Mouse (Mus musculus) neural tube, embryonic 14.5 days (tissue): ENCODE measurements at regions not wholly inside any gene's neighbourhood (a gene's known extent, or its start where the extent isn't known, plus 50 kb on each side); places are given as distances from the start of the nearest gene placed in this dataset.

Experiments
- ATAC-seq: fragments of 200-750 bp; cut with Nextera tagmentation; 2 replicates; pipeline ENCODE4 v1.8.0; 2017; ENCODE audit warnings: low read depth, mild to moderate bottlenecking, moderate TSS enrichment, moderate library complexity
- H3K27ac ChIP-seq: fragments of 300-500 bp; sonication (generic); 2 replicates; pipeline ENCODE4 v1.5.1; 2014; ENCODE audit warnings: low read depth, mild to moderate bottlenecking, control low read depth, low read length, moderate library complexity, mixed read lengths
- H3K27me3 ChIP-seq: fragments of 300-500 bp; sonication (generic); 2 replicates; pipeline ENCODE4 v1.6.1; 2014; ENCODE audit warnings: low read length; ENCODE audit not compliant: control insufficient read depth, insufficient read depth
- H3K36me3 ChIP-seq: fragments of 300-500 bp; sonication (generic); 2 replicates; pipeline ENCODE4 v1.6.1; 2014; ENCODE audit warnings: low read length, mixed read lengths; ENCODE audit not compliant: control insufficient read depth, insufficient read depth
- H3K4me1 ChIP-seq: fragments of 300-500 bp; sonication (generic); 2 replicates; pipeline ENCODE4 v1.6.1; 2014; ENCODE audit warnings: low read length; ENCODE audit not compliant: control insufficient read depth, insufficient read depth
- H3K4me2 ChIP-seq: fragments of 300-500 bp; sonication (generic); 2 replicates; pipeline ENCODE4 v1.6.1; 2014; ENCODE audit warnings: mild to moderate bottlenecking, low read depth, low read length, control low read depth
- H3K4me3 ChIP-seq: fragments of 300-500 bp; sonication (generic); 2 replicates; pipeline ENCODE4 v1.5.1; 2014; ENCODE audit warnings: low read depth, low read length, control low read depth, mixed read lengths
- H3K9ac ChIP-seq: fragments of 300-500 bp; sonication (generic); replicated peaks from 2 replicates; pipeline ENCODE4 v1.6.1; 2014; ENCODE audit warnings: low read depth, mild to moderate bottlenecking, control low read depth, low read length, mixed read lengths
- H3K9me3 ChIP-seq: fragments of 300-500 bp; sonication (generic); 2 replicates; pipeline ENCODE4 v1.6.1; 2016; ENCODE audit warnings: low read length; ENCODE audit not compliant: control insufficient read depth
- WGBS: fragments of 180-500 bp; shearing (Covaris S2); extraction: QIAGEN DNeasy Blood & Tissue Kit; methylation state at CpG from one replicate; pipeline ENCODE4 v1.1.7; 2014; 5-methylcytosine and 5-hydroxymethylcytosine counted together

- no peak overlapping the region for H3K4me3 ChIP-seq
- no peak overlapping the region for H3K27ac ChIP-seq
- H3K4me1 ChIP-seq, result no peaks in the 10 kb centered on the region
- 52% methylated on average over 4 of the region's 4 CpGs for WGBS
- no peaks in the 10 kb centered on the region for H3K9me3 ChIP-seq
- H3K27me3 ChIP-seq, result no peaks in the 10 kb centered on the region
- H3K9ac ChIP-seq, result no peak overlapping the region
- no peak overlapping the region for H3K4me2 ChIP-seq
- peak; percentile 38; the same call in 1 of the 2 replicates for ATAC-seq
- no peaks in the 10 kb centered on the region for H3K36me3 ChIP-seq
Observed at GRCm38 (mm10) chr11:66684181-66684580, 158.4 kb upstream of the Shisa6 start.

- Histone ChIP-seq H3K9ac (no peak overlapping the region), H3K27ac (no peak overlapping the region), H3K36me3 (no peaks in the 10 kb centered on the region), H3K27me3 (no peaks in the 10 kb centered on the region), H3K4me1 (no peaks in the 10 kb centered on the region), H3K4me2 (no peak overlapping the region), H3K9me3 (no peaks in the 10 kb centered on the region), H3K4me3 (no peak overlapping the region)
- ATAC-seq, result peak; percentile 28; the same call in 1 of the 2 replicates
- 53% methylated on average over 5 of the region's 5 CpGs for WGBS
Observed at GRCm38 (mm10) chr11:66694651-66695266, 169.0 kb upstream of the Shisa6 start.

GRCm38 (mm10) chr11:66696791-66697190 is 171.0 kb upstream of the Shisa6 start:
- no peaks in the 10 kb centered on the region for H3K9me3 ChIP-seq
- 87% methylated on average over 1 of the region's 1 CpGs for WGBS
- no peaks in the 10 kb centered on the region for H3K36me3 ChIP-seq
- H3K27me3 ChIP-seq, result no peaks in the 10 kb centered on the region
- H3K4me3 ChIP-seq, result no peak overlapping the region
- no peak overlapping the region for H3K27ac ChIP-seq
- no peak overlapping the region for H3K9ac ChIP-seq
- no peak for ATAC-seq
- no peaks in the 10 kb centered on the region for H3K4me1 ChIP-seq
- H3K4me2 ChIP-seq, result no peak overlapping the region

- Histone ChIP-seq H3K4me1 (no peaks in the 10 kb centered on the region), H3K4me2 (no peak overlapping the region), H3K27ac (no peak overlapping the region), H3K9ac (no peak overlapping the region), H3K9me3 (0 out of 2 replicates have a peak, but pooled peaks cover 2% of the 10 kb centered on the region), H3K4me3 (no peak overlapping the region), H3K36me3 (no peaks in the 10 kb centered on the region), H3K27me3 (no peaks in the 10 kb centered on the region)
- ATAC-seq, result no peak
- 40% methylated on average over 1 of the region's 1 CpGs for WGBS
Observed at GRCm38 (mm10) chr11:66745479-66745878, 166.3 kb upstream of the Pirt start.

GRCm38 (mm10) chr11:66789997-66790396 is 121.8 kb upstream of the Pirt start:
- 55% methylated on average over 3 of the region's 3 CpGs for WGBS
- H3K36me3 ChIP-seq, result no peaks in the 10 kb centered on the region
- no peaks in the 10 kb centered on the region for H3K4me1 ChIP-seq

GRCm38 (mm10) chr11:66806887-66807286 is 104.9 kb upstream of the Pirt start:
- ATAC-seq, result no peak
- 91% methylated on average over 5 of the region's 5 CpGs for WGBS

More at GRCm38 (mm10) chr11:66789997-66790396, 121.8 kb upstream of the Pirt start:
- ATAC-seq, result no peak
- Histone ChIP-seq H3K4me3 (no peak overlapping the region), H3K27me3 (no peaks in the 10 kb centered on the region), H3K9me3 (0 out of 2 replicates have a peak, but pooled peaks cover 3% of the 10 kb centered on the region), H3K4me2 (no peak overlapping the region), H3K9ac (no peak overlapping the region), H3K27ac (no peak overlapping the region)

GRCm38 (mm10) chr11:66813310-66813709 is 98.5 kb upstream of the Pirt start:
- Histone ChIP-seq H3K4me1 (no peaks in the 10 kb centered on the region), H3K9ac (no peak overlapping the region), H3K4me2 (no peak overlapping the region), H3K4me3 (no peak overlapping the region), H3K27ac (no peak overlapping the region), H3K36me3 (no peaks in the 10 kb centered on the region), H3K9me3 (no peaks in the 10 kb centered on the region), H3K27me3 (no peaks in the 10 kb centered on the region)
- no peak for ATAC-seq
- 51% methylated on average over 5 of the region's 5 CpGs for WGBS

More at GRCm38 (mm10) chr11:66806887-66807286, 104.9 kb upstream of the Pirt start:
- Histone ChIP-seq H3K9ac (no peak overlapping the region), H3K27ac (no peak overlapping the region), H3K27me3 (no peaks in the 10 kb centered on the region), H3K9me3 (no peaks in the 10 kb centered on the region), H3K4me1 (no peaks in the 10 kb centered on the region), H3K36me3 (no peaks in the 10 kb centered on the region), H3K4me3 (no peak overlapping the region), H3K4me2 (no peak overlapping the region)

GRCm38 (mm10) chr11:66813731-66814130 is 98.0 kb upstream of the Pirt start:
- Histone ChIP-seq H3K4me2 (no peak overlapping the region), H3K4me1 (no peaks in the 10 kb centered on the region), H3K36me3 (no peaks in the 10 kb centered on the region), H3K4me3 (no peak overlapping the region), H3K27ac (no peak overlapping the region), H3K9ac (no peak overlapping the region), H3K27me3 (no peaks in the 10 kb centered on the region), H3K9me3 (no peaks in the 10 kb centered on the region)
- WGBS, result 56% methylated on average over 4 of the region's 4 CpGs
- ATAC-seq, result no peak

- Histone ChIP-seq H3K4me1 (no peaks in the 10 kb centered on the region), H3K36me3 (no peaks in the 10 kb centered on the region), H3K9ac (no peak overlapping the region), H3K4me3 (no peak overlapping the region), H3K27ac (no peak overlapping the region), H3K27me3 (no peaks in the 10 kb centered on the region), H3K9me3 (no peaks in the 10 kb centered on the region), H3K4me2 (no peak overlapping the region)
- no peak for ATAC-seq
- 89% methylated on average over 5 of the region's 5 CpGs for WGBS
Observed at GRCm38 (mm10) chr11:66835864-66836263, 75.9 kb upstream of the Pirt start.
